Mouse (Mus musculus): ENCODE measurements around the gene Tent2. TPM values are rescaled to one million over a fixed set of nuclear protein-coding genes. Genes with fewer than 3 reads are reported as not detected.
A peak's percentile ranks its signal among the peaks of the same experiment; 100 is the strongest.

The Tent2 gene
- total RNA-seq, 1 experiment from 2014 or later = 45.7 TPM

DNA sequence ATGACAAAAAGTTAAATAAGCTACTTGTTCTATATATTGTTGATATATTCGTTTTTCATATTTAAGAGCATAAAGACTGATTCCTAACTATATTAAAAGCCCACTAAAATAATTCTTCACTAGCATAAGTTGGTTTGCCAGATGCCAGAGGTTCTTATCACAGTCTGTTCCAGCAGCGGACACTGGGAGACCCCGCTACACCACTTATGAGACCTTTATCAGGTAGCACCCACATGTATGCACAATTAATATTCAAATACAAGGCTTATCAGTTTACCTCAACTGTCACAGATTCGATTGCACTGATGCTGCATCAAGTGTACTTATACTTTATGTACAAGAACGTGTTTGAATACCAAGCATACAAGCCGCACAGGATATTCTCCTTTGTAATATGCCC, 33.9 kb downstream of the Tent2 start:
- no peak for ATAC-seq (replicated peaks in 1 of 2; ENCODE audit: insufficient read depth in 1 of 2, low FRiP score in 2 of 2, low TSS enrichment in 1 of 2, low read depth in 1 of 2, poor library complexity in 2 of 2, severe bottlenecking in 2 of 2)

DNA sequence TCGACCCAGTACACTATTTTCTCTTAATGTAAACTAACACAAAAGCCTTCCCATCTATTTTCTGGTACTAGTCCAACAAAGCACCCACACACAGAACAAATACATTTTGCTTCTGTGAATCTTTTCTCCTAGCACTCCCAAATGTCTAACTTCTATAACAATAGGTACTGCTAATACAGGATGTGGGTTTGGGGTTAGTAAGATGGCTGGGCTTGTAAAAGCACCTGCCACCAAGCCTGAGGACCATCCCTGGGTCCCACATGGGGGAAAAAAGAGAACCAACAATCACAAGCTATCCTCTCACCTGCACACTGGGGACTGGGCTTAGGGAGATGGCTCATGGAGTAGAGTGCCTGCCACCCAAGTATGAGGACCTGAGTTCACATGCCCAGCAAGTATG, 38.9 kb downstream of the Tent2 start:
- ATAC-seq (replicated peaks in 1 of 2; ENCODE audit: insufficient read depth in 1 of 2, low FRiP score in 2 of 2, low TSS enrichment in 1 of 2, low read depth in 1 of 2, poor library complexity in 2 of 2, severe bottlenecking in 2 of 2) = no peak

DNA sequence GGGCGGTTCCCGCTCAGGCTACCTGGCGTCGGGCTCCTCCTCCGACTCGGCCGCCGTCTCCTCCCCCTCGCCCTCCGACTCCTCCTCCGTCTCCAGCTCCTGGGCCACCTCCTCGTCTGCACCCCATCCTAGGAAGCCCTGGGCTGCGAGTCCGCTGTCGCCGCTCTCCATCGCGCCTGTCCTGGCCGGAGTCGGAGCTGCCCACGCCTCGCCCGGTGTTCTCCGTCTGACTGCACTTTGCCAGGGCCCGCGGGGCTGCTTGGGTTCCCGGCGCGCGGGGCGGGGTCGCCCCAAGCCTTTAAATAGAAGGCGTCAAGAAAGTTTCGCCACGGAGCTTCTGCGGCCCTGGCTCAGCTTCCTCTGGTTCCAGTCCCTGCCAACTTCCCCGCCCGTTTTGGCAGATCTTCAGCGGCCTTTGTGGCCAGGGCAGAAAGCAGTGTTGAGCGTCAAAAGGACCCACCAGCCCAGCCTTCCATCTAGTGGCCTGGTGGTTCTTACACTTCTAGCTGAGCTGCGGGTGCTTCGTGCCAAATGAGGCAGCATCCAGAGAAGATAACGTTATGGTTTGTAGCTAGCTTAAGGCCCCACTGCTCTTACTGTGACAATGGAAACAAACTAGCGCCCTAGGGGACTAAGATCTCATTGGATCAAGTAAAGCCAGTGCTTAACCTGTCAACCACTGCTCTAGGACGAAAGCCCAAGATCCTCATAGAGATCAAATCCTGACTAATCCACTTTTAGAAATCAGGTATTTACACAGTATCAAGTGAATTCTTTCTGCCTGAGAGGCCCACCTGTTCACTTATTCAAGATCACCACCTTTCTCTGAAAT, 47.6 kb downstream of the Tent2 start, which contains the start of gene Cmya5:
TSS of gene Cmya5 (minus strand) at position 389 of the 832 bp plus-strand sequence.
- peak; percentile 93 to 98 for ATAC-seq (replicated peaks in 1 of 2; ENCODE audit: insufficient read depth in 1 of 2, low FRiP score in 2 of 2, low TSS enrichment in 1 of 2, low read depth in 1 of 2, poor library complexity in 2 of 2, severe bottlenecking in 2 of 2)

DNA sequence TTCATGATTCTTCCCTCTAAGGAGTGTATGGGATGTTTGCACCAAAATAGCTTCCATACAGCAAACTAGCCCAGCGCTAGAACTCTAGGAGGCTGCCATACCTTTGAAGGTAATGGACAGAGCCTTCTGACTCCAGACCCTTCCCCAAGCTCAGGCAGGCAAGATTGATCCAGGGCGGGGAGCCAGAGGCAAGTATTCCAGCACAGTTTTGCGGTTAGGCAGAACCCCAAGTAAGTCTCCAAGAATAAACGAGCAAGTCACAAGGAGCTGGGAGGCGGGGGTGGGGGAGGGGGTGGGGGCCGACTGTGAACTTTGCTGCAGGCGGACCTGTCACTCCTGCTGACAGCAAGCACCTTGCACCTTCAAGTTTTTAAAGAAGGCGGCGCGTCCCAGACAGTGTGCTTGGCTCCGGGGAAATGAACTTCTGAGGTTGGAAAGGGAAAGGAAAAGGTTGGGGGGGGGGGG, 48.3 kb downstream of the Tent2 start:
- ATAC-seq (replicated peaks in 1 of 2; ENCODE audit: insufficient read depth in 1 of 2, low FRiP score in 2 of 2, low TSS enrichment in 1 of 2, low read depth in 1 of 2, poor library complexity in 2 of 2, severe bottlenecking in 2 of 2) = no peak

DNA sequence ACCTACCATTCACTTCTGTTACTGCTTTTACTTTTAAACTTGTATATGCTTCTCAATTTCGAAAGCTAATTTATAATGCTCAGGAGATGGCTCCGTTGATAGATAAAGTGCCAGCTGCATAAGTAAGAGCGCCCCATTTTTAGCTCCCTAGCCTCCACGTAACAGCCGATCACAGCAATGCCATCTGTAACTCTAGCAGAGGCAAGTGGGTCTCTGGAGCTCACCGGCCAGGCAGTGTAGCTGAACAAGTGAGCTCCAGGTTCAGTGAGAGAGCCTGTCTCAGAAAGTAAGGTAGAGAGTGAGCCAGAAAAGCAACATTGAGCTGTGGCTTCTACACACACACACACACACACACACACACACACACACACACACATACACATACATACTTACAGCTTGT, 51.0 kb downstream of the Tent2 start:
- ATAC-seq (replicated peaks in 1 of 2; ENCODE audit: insufficient read depth in 1 of 2, low FRiP score in 2 of 2, low TSS enrichment in 1 of 2, low read depth in 1 of 2, poor library complexity in 2 of 2, severe bottlenecking in 2 of 2) = no peak

DNA sequence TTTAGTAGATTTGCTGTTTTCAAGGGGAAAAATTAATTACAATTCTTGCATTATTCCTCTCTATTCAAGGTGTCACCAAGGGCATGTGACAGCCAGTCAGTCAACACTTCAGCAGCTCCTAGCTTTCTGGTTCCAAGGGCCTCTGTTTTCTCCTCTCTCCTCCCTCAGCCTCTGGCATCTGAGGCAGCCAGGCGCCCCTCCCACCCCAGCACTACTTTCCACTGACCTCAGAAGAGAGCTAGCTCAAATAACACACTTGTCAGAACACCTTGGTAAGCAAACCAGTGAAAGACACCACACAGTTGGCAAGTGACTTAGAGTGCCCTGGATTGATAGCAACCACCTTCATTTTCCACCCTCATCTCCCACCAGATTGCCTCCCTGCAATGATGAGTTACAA, 54.1 kb downstream of the Tent2 start:
- ATAC-seq (replicated peaks in 1 of 2; ENCODE audit: insufficient read depth in 1 of 2, low FRiP score in 2 of 2, low TSS enrichment in 1 of 2, low read depth in 1 of 2, poor library complexity in 2 of 2, severe bottlenecking in 2 of 2) = no peak

DNA sequence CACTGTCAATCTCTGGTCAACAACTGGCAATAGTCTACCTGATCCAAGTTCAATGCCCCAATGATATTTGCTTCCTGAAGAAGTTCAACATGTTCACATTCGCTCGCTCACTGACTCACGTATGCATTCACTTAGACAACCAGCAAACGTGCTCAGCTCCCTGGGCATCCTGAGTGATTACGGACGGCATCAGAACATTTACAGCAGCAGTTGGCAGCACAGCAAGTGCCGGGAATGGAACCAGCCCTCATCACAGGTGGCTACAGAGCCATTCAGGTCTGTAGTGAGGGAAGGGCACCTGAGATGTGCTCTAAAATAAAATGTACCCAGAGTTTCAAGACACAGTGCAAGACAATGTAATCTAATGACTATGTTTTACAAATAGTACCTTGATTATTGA, 55.1 kb downstream of the Tent2 start:
- no peak for ATAC-seq (replicated peaks in 1 of 2; ENCODE audit: insufficient read depth in 1 of 2, low FRiP score in 2 of 2, low TSS enrichment in 1 of 2, low read depth in 1 of 2, poor library complexity in 2 of 2, severe bottlenecking in 2 of 2)

DNA sequence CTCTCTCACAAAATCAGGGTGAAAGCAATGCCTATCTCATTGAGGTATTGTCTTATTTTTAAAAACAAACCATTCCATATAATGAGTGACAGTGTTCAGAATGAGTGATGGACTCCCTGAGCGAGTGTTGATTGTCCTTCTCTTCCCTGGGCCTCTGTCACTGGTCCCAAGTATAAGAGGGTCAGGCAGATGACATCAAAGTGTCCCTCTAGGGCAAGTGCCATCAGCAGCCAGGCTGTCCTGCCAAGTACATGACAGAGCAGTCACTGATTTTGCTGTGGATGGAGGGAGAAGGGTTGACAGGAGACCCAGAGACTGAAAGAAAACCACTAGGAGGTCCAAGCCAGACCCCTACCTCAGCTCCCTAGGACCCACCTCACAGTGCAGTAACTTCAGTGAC, 55.9 kb downstream of the Tent2 start:
- ATAC-seq (replicated peaks in 1 of 2; ENCODE audit: insufficient read depth in 1 of 2, low FRiP score in 2 of 2, low TSS enrichment in 1 of 2, low read depth in 1 of 2, poor library complexity in 2 of 2, severe bottlenecking in 2 of 2) = no peak

DNA sequence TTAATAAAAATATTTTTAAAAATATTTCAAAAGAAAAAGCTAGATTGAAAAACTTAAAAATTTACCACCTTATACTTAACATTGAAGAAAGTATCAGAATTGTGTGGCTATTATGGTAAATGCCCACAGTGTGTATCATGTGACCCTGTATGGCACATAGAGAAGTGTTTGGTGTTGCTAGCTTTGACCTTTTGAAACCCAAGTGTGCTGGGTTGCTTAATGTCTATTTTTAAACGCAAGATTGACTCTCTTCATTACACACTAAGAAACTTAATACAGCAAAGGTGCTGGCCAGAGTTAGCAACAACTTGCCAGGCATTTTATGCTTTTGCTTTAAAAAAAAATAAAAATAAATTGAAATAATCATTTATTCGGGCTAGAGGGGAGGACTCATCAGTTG, 56.7 kb downstream of the Tent2 start:
- ATAC-seq (replicated peaks in 1 of 2; ENCODE audit: insufficient read depth in 1 of 2, low FRiP score in 2 of 2, low TSS enrichment in 1 of 2, low read depth in 1 of 2, poor library complexity in 2 of 2, severe bottlenecking in 2 of 2) = no peak

DNA sequence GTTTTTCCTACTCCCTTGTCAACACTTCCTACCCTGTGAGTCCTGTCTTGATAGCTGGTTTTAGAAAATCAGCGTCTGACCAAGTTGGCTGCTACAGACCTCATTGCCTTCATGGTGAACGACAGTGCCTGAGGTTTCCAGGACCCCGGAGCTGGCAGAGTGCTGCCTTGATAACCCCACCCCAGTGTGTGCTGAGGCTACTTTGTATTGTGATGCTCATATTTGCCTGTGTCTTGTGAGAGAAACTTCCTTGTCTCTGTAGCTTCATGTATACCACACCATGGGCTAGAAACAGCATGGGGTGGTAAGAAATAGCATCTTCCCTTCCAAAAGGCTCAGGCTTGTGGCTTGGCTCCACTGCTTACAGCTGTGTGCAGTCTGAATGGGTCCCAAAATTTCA, 61.5 kb downstream of the Tent2 start:
- ATAC-seq (replicated peaks in 1 of 2; ENCODE audit: insufficient read depth in 1 of 2, low FRiP score in 2 of 2, low TSS enrichment in 1 of 2, low read depth in 1 of 2, poor library complexity in 2 of 2, severe bottlenecking in 2 of 2) = no peak

DNA sequence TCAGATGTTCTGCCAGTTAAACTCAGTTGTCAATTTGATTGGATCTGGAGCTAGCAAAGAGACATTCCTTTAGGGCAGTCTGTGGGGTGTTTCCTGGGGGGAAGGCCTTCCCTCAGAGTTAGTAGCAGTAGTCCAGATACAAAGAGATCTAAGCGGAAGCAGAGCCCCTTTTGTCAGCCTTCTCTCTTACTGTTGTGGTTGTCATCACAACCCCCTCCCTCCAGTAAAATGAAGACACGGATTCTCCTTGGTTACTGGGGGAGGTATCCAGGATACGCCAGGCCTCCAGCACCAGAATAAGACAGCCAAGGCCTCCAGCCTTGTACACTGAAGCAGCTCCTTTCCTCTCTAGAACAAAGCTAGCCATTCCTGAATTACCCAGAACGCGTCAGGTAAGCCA, 63.2 kb downstream of the Tent2 start:
- no peak for ATAC-seq (replicated peaks in 1 of 2; ENCODE audit: insufficient read depth in 1 of 2, low FRiP score in 2 of 2, low TSS enrichment in 1 of 2, low read depth in 1 of 2, poor library complexity in 2 of 2, severe bottlenecking in 2 of 2)

DNA sequence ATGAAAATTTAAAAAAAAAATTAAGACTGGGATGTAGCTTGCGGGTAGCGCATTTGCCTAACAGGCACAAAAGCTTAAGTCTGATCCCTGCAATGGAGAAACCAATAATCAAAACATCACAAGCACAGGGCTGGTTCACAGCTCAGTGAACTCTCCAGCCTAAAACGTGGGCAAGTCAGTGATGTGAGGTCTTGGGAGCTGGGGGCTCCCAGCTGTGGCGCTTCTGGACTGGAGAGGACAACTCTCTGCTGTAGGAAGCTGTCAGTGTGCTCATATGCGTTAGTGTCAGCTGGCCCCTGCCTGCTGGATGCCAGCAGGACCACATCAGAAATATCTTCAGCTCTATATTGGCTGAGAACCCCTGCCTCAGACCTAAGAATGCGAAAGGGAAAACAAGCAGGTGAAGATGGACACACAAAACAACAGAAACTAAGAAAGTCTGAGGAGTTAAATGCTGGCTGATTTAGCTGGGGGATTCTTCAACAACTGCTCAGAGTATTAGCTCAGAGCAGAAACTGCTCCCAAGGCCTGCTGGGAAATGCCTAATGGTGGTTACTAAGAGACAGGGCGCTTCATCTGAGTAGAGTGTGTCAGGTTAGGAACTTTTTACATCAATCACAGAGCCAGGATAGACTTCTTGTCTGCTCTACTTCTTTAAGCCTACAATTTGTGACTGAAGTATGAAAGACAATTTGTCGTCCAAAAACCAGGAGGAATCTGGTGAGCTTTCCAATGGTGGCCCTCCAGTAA, 63.9 kb downstream of the Tent2 start:
- ATAC-seq (replicated peaks in 1 of 2; ENCODE audit: insufficient read depth in 1 of 2, low FRiP score in 2 of 2, low TSS enrichment in 1 of 2, low read depth in 1 of 2, poor library complexity in 2 of 2, severe bottlenecking in 2 of 2) = no peak

DNA sequence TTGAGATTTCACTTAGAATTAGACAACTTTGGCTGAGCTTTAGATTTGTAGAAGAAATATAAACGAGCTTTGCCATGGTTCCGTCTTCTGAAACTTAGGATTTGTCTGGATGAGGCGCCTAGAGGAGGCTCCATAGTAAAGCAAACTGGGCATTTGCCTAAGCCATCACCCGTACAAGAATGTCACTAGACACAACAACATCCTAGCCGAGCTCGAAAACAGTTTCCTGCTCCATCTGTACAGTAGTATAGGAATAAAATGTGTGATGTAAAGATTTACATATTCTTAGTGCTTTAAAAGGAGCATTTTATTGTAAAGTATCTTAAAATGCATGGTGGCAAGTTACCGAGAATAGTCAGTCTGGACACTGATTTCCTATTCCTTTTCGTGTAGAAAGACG, 69.9 kb downstream of the Tent2 start:
- no peak for ATAC-seq (replicated peaks in 1 of 2; ENCODE audit: insufficient read depth in 1 of 2, low FRiP score in 2 of 2, low TSS enrichment in 1 of 2, low read depth in 1 of 2, poor library complexity in 2 of 2, severe bottlenecking in 2 of 2)

DNA sequence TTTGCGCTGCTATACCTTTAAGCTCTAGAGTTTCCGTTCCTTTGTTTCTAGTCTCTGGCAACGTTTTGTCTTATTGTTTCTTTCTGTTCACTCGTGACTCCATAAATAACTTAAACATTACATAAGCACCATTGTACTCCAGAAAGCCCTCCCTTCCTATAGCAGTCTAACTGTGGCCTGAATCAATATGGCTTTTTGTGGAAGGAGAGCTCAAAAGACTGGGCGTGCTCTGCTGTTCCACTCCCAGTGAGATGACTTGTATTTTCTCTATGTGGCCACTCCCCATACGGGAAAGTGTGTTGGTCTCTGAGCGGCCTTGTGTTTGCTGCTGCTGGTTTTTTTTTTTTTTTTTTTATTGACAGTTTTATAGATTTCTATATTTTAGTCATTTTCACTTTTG, 74.9 kb downstream of the Tent2 start:
- ATAC-seq (replicated peaks in 1 of 2; ENCODE audit: insufficient read depth in 1 of 2, low FRiP score in 2 of 2, low TSS enrichment in 1 of 2, low read depth in 1 of 2, poor library complexity in 2 of 2, severe bottlenecking in 2 of 2) = no peak

DNA sequence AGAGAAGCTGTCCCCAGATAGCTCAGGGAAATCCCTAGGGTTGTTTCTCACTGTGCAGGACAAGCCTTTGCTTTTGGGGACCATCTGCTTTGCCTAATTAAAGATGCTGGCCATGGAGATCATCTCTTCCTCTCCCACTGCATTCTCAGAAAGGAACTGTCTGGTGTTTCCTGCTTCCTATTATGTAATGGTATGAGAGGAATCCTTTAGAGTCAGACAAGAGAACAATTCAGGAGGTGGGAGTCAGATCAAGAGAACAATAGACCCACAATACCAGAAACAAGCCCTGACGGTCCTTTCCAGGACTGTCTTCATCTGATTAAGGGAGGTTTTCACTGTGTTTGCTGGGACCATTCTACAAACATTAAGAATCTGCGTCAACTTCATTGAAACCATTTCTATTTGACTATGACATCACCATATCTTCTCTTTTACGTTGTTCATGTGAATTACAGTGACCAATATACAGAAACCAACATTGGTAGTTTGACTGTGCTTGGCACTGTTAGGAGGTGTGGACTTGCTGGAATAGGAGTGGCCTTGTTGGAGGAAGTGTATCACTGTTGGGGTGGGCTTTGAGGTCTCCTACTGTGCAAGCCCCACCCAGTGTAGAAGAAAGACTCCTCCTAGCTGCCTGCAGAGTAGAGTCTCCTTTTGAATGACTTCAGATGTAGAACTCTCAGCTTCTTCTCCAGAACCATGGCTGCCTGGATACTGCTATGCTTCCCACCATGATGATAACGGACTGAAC, 89.7 kb downstream of the Tent2 start:
- no peak for ATAC-seq (replicated peaks in 1 of 2; ENCODE audit: insufficient read depth in 1 of 2, low FRiP score in 2 of 2, low TSS enrichment in 1 of 2, low read depth in 1 of 2, poor library complexity in 2 of 2, severe bottlenecking in 2 of 2)

DNA sequence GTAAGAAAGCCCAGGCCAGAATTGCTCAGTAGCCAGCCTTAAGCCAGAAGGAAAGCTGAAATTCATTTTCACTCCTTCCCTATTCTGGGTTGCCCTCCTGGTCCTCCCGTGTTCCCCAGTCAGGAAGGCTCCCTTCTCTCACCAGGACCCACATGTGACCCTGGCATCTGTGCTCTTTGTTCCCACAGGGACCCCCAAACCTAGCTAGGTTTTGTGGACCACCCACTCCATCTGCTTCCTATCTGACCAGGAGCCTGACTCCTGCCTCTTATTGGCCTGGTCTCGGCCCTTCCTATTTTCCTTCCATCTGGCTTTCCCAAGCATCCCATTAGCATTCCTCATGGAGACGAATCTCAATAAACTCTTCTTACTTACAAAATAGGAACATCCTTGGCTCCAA, 93.6 kb downstream of the Tent2 start:
- no peak for ATAC-seq (replicated peaks in 1 of 2; ENCODE audit: insufficient read depth in 1 of 2, low FRiP score in 2 of 2, low TSS enrichment in 1 of 2, low read depth in 1 of 2, poor library complexity in 2 of 2, severe bottlenecking in 2 of 2)

DNA sequence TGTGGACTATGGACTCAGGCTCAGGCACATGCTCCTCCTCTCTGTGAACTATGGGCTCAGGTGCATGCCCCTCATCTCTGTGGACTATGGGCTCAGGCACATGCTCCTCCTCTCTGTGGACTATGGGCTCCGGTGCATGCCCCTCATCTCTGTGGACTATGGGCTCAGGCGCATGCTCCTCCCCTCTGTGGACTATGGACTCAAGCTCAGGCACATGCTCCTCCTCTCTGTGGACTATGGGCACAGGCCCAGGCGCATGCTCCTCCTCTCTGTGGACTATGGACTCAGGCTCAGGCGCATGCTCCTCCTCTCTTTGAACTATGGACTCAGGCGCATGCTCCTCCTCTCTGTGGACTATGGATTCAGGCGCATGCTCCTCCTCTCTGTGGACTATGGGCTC, 95.5 kb downstream of the Tent2 start:
- ATAC-seq (replicated peaks in 1 of 2; ENCODE audit: insufficient read depth in 1 of 2, low FRiP score in 2 of 2, low TSS enrichment in 1 of 2, low read depth in 1 of 2, poor library complexity in 2 of 2, severe bottlenecking in 2 of 2) = no peak
